Mouse (Mus musculus): ENCODE data around the gene Vmn1r32. TPM values are rescaled to one million over a fixed set of nuclear protein-coding genes. Genes with fewer than 3 reads are reported as not detected.

The Vmn1r32 gene
- 0.06 and 0.14 TPM in 2 replicates for polyA plus RNA-seq (2016; fragmentation: Nextera tagmentation; extraction: Ambion mirVana)

DNA sequence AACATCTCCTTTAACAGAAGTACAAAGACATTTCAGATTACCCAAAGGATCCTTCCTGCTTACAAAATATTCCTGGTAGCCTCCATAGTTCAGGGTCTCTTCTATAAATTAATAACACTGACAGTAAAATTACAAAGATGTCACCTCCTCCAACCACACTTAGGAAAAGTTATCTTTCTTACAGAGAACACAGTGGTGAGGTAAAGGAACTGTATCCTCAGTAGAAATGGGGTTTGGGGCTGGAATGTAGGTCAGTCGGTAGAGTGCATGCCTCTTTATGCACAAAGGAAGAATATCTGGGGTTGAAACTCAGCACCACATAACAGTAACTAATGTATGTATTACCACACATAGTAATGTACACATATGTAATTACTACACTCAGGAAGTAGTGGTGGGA is at the start of gene Vmn1r32:
Vmn1r32 (minus strand) TSS at position 101 of the 400 bp plus-strand sequence.
- H3K27me3 ChIP-seq (replicated peaks) = no peaks in the 10 kb centered on the region
- no peak within 1 kb of the TSS for H3K27ac ChIP-seq
- H3K9ac ChIP-seq = no peak within 1 kb of the TSS
- H3K36me3 ChIP-seq = no peaks in the 10 kb centered on the region
- no peak for ATAC-seq (ENCODE audit: low FRiP score, low read depth)
- H3K4me1 ChIP-seq = no peaks in the 10 kb centered on the region
- no peak within 1 kb of the TSS for H3K4me3 ChIP-seq
- H3K4me2 ChIP-seq (replicated peaks) = no peak within 1 kb of the TSS
- WGBS = 84% methylated on average over 1 of the region's 1 CpGs
- no peaks in the 10 kb centered on the region for H3K9me3 ChIP-seq

DNA sequence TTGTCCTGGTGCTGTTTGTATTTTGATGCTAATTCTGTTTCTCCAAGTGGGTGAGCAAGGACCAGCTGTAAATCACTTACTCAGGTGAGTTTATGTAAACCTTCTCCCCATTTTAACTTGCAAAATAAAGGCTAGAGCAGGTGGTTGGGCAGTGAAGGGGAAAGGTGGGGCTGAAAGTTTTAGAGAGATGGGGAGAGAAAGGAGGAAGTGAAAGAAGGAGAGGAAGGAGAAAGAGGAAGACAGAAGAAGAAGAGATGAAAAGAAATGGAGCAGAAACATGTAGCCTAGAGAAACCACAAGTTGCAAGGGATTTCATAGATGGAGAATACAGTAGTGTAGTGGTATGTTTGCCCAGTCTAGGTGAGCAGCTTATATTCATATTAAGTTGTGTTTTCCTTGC is 35.9 kb upstream of the Vmn1r32 start:
- H3K27me3 ChIP-seq (replicated peaks) = no peaks in the 10 kb centered on the region
- no peaks in the 10 kb centered on the region for H3K9me3 ChIP-seq
- ATAC-seq (ENCODE audit: low FRiP score, low read depth) = no peak
- H3K4me3 ChIP-seq = no peak overlapping the region
- no peak overlapping the region for H3K9ac ChIP-seq
- H3K36me3 ChIP-seq = no peaks in the 10 kb centered on the region
- no peaks in the 10 kb centered on the region for H3K4me1 ChIP-seq
- no peak overlapping the region for H3K4me2 ChIP-seq (replicated peaks)
- H3K27ac ChIP-seq = no peak overlapping the region

DNA sequence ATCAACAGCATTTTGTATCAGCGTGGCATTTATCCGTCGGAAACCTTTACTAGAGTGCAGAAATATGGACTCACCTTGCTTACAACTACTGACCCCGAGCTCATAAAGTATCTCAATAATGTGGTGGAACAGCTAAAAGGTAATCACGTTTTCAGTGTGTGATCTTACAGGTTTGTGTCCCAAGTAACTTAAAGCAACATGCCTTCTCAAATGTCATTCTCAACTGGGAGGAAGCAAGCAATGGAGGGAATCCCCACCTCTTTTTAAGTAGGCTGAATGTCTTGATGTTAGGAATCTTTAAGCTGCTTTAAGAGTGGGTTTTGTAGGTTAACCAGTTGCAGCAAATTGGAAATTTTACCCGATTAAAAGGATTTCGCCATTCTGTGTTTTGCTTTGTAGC is 23.9 kb downstream of the Vmn1r32 start:
- peak overlapping the region; percentile 78 for H3K4me2 ChIP-seq (replicated peaks)
- no peak overlapping the region for H3K27ac ChIP-seq
- WGBS = 14% methylated on average over 7 of the region's 7 CpGs
- no peaks in the 10 kb centered on the region for H3K9me3 ChIP-seq
- peak overlapping the region; percentile 72 for H3K4me3 ChIP-seq
- H3K36me3 ChIP-seq = peaks cover 9% of the 10 kb centered on the region
- H3K27me3 ChIP-seq (replicated peaks) = no peaks in the 10 kb centered on the region
- peak overlapping the region; percentile 56 for H3K9ac ChIP-seq
- peaks cover 14% of the 10 kb centered on the region for H3K4me1 ChIP-seq
- ATAC-seq (ENCODE audit: low FRiP score, low read depth) = no peak

DNA sequence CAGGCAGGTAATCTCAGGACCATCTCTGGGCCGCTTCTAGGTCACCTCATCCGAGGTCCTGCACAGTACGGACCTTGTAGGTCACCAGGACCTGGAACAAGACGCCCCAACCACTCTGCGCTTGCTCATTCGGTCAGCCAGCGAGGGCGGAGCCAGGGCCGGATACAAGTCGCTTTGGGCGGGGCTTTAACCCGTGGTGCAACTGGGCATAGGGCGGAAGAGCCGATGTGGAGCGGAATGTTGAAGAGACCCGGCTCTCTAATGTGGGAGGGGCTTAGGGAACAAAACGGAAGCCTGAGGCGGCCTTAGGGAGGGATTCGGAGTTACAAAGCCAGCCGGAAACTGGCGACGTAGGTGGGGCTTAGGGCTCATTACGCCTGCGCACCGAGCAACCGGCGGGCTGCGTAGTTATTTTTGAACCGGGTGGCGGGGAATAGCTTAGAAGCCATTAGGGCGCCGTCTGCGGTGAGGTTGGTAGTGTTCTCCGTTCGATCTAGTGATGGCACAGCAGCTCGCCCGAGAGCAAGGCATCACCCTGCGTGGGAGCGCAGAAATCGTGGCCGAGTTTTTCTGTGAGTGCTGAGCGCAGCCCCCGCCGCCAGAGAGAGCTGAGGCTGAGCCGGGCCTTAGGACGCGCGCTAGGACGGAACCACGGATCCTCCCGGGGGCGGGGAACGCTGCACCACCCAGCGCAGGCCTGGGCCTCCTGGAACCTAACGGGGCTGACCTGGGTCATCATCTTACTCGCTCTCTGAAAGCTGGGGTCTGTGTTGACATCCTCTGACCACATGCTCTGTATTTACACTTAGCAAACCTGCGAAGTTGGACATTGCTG is 24.7 kb downstream of the Vmn1r32 start, which contains the start of gene Mad2l1:
Mad2l1 (plus strand) TSS at position 363 of the 835 bp plus-strand sequence.
- H3K9ac ChIP-seq = peak within 1 kb of the TSS; percentile 56
- H3K27ac ChIP-seq = no peak within 1 kb of the TSS
- under 1% methylated on average over 57 of the region's 57 CpGs for WGBS
- H3K4me2 ChIP-seq (replicated peaks) = peak within 1 kb of the TSS; percentile 78
- peaks cover 14% of the 10 kb centered on the region for H3K4me1 ChIP-seq
- H3K27me3 ChIP-seq (replicated peaks) = no peaks in the 10 kb centered on the region
- H3K9me3 ChIP-seq = no peaks in the 10 kb centered on the region
- peak; percentile 98 for ATAC-seq (ENCODE audit: low FRiP score, low read depth)
- peak within 1 kb of the TSS; percentile 72 for H3K4me3 ChIP-seq
- H3K36me3 ChIP-seq = peaks cover 9% of the 10 kb centered on the region; the same call in 1 of the 2 replicates

DNA sequence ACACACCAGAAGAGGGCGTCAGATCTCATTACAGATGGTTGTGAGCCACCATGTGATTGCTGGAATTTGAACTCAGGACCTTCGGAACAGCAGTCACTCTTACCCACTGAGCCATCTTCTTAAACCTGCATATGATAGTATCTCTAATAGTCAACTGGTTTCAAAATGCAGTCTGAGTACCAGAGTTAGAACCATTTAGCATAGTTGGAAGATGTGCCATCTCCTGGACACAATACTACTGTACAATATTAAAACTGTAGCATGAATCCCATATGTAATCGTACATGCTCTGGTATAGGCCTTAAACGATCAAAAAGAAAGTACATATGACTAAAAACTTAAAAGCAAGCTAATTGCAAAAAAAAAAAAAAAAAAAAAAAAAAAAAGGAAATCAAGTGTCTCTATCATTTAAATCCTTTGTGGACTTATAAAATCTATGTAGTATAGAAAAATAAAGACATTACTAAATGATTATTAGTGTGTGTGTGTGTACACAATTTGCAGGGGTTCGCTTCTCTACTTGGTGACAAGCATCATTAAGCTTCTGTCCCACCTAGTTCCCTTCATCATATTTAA is 25.4 kb downstream of the Vmn1r32 start:
- H3K27ac ChIP-seq = no peak overlapping the region
- H3K4me3 ChIP-seq = peak overlapping the region; percentile 72
- 83% methylated on average over 5 of the region's 5 CpGs for WGBS
- peak overlapping the region; percentile 19; the same call in 1 of the 2 replicates for H3K9ac ChIP-seq
- no peak for ATAC-seq (ENCODE audit: low FRiP score, low read depth)
- H3K36me3 ChIP-seq = peaks cover 4% of the 10 kb centered on the region; the same call in 1 of the 2 replicates
- H3K4me1 ChIP-seq = peaks cover 14% of the 10 kb centered on the region
- H3K27me3 ChIP-seq (replicated peaks) = no peaks in the 10 kb centered on the region
- peak overlapping the region; percentile 78 for H3K4me2 ChIP-seq (replicated peaks)
- no peaks in the 10 kb centered on the region for H3K9me3 ChIP-seq

DNA sequence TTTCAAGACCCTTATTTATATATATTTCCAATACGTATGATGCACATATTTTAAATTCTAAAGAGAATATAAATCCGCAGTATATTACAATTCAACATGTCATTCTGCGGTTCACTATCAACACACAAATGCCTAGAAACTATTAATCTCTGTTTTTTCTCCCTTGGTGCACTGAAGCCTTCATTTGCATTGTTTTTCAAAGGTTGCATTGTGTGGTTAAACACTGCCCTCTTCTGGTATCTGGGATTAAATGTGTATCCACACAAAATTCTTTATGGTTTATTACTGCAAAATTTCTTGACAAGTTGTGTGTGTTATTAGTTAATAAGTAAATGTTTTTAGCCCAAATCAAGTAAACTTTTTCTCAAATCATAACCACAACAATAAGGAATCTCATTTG is 26.7 kb downstream of the Vmn1r32 start:
- Histone ChIP-seq H3K4me2 (replicated peaks) (no peak overlapping the region), H3K4me1 (peaks cover 14% of the 10 kb centered on the region), H3K27me3 (replicated peaks) (no peaks in the 10 kb centered on the region), H3K4me3 (no peak overlapping the region), H3K36me3 (no peaks in the 10 kb centered on the region), H3K27ac (no peak overlapping the region), H3K9me3 (no peaks in the 10 kb centered on the region), H3K9ac (no peak overlapping the region)
- ATAC-seq (ENCODE audit: low FRiP score, low read depth) = no peak
- WGBS = 31% methylated on average over 3 of the region's 3 CpGs

DNA sequence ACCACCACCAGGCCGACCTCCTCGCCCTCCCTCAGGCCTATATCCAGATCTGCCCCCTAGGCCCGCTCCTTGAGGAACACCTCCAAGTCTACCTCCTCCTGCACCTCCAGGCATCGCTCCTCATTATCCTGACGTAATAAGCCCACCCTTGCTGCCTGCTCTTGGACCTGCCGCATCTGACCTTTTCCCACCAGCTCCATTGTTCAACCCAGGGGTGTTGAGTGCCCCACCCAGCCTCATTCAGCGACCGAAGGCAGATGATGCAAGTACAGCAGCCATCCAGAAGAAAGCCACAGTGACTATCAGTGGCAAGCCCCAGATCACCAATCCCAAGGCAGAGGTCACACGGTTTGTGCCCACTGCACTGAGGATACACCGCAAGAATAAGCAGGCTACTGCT is 31.5 kb downstream of the Vmn1r32 start:
- no peaks in the 10 kb centered on the region for H3K9me3 ChIP-seq
- H3K27me3 ChIP-seq (replicated peaks) = no peaks in the 10 kb centered on the region
- no peak overlapping the region for H3K9ac ChIP-seq
- ATAC-seq (ENCODE audit: low FRiP score, low read depth) = no peak
- WGBS = 93% methylated on average over 10 of the region's 10 CpGs
- no peak overlapping the region for H3K27ac ChIP-seq
- no peak overlapping the region for H3K4me2 ChIP-seq (replicated peaks)
- no peaks in the 10 kb centered on the region for H3K36me3 ChIP-seq
- no peak overlapping the region for H3K4me3 ChIP-seq
- no peaks in the 10 kb centered on the region for H3K4me1 ChIP-seq

DNA sequence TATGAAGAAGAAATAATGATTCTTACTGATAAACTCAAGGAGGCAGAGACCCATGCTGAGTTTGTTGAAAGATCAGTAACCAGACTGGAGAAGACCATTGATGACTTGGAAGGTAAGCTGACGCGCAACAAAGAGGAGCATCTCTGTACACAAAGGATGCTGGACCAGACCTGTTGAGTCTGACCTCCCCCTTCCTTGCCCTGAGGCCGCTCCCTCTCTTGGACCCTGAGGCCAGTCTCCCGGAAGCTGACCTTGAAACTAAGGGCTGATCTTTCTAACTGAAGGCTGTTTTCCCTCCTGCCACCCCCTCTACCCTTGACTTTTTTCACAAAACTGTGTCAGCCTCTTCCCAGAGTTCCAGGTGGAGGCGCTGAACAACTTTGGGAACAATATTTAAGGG is 43.5 kb downstream of the Vmn1r32 start:
- ATAC-seq (ENCODE audit: low FRiP score, low read depth) = no peak
- Histone ChIP-seq H3K27me3 (replicated peaks) (no peaks in the 10 kb centered on the region), H3K9ac (no peak overlapping the region), H3K4me2 (replicated peaks) (no peak overlapping the region), H3K9me3 (no peaks in the 10 kb centered on the region), H3K27ac (no peak overlapping the region), H3K36me3 (no peaks in the 10 kb centered on the region), H3K4me3 (no peak overlapping the region), H3K4me1 (no peaks in the 10 kb centered on the region)
- 96% methylated on average over 5 of the region's 5 CpGs for WGBS

Other genes with a start within 250 kb of the Vmn1r32 start
- 69.5 and 78.4 TPM in 2 replicates for gene Mad2l1, start 24.7 kb downstream of the Vmn1r32 start, polyA plus RNA-seq (2016; fragmentation: Nextera tagmentation; extraction: Ambion mirVana)
- not detected in 2 replicates for gene Vmn1r33, start 58.2 kb upstream of the Vmn1r32 start, polyA plus RNA-seq (2016; fragmentation: Nextera tagmentation; extraction: Ambion mirVana)
- not detected in 2 replicates for gene Vmn1r34, start 83.8 kb upstream of the Vmn1r32 start, polyA plus RNA-seq (2016; fragmentation: Nextera tagmentation; extraction: Ambion mirVana)
- gene Vmn1r35, start 125.8 kb upstream of the Vmn1r32 start, polyA plus RNA-seq (2016; fragmentation: Nextera tagmentation; extraction: Ambion mirVana) = not detected in 2 replicates
- gene Vmn1r36, start 159.1 kb upstream of the Vmn1r32 start, polyA plus RNA-seq (2016; fragmentation: Nextera tagmentation; extraction: Ambion mirVana) = not detected in 2 replicates
- not detected in 2 replicates for gene Vmn1r37, start 169.3 kb upstream of the Vmn1r32 start, polyA plus RNA-seq (2016; fragmentation: Nextera tagmentation; extraction: Ambion mirVana)
- gene Vmn1r38, start 222.5 kb upstream of the Vmn1r32 start, polyA plus RNA-seq (2016; fragmentation: Nextera tagmentation; extraction: Ambion mirVana) = not detected in 2 replicates